Mouse (Mus musculus) CH12.LX (cell line): ENCODE measurements around the gene C2cd2l. TPM values are rescaled to one million over a fixed set of nuclear protein-coding genes. Genes with fewer than 3 reads are reported as not detected.

Experiments used
- DNase-seq: peaks from one replicate; pipeline ENCODE4 v3.0.0-alpha.2; 2013; ENCODE audit errors: extremely low read depth
- H3K27ac ChIP-seq: 2 replicates; pipeline ENCODE4 v1.5.1; 2012; ENCODE audit warnings: low read depth, mild to moderate bottlenecking, control low read depth, moderate library complexity; ENCODE audit not compliant: insufficient read depth
- H3K27me3 ChIP-seq: replicated peaks from 2 replicates; pipeline ENCODE3; 2012; ENCODE audit warnings: inconsistent platforms
- H3K36me3 ChIP-seq, 2 experiments: replicated peaks in 1 of 2; 2 replicates each; pipeline versions ENCODE3 to v1.6.1; 2012; ENCODE audit warnings: inconsistent platforms in 1 of 2, low read length in 1 of 2, mild to moderate bottlenecking in 1 of 2, mixed read lengths in 1 of 2, moderate library complexity in 1 of 2; ENCODE audit not compliant: control insufficient read depth in 1 of 2, insufficient read depth in 1 of 2
- H3K4me1 ChIP-seq, 2 experiments: 2 replicates each; pipeline ENCODE4 v1.6.1; 2012; ENCODE audit warnings: inconsistent platforms in 1 of 2, moderate library complexity in 1 of 2; ENCODE audit not compliant: insufficient read depth in 2 of 2, control insufficient read depth in 1 of 2
- H3K4me2 ChIP-seq: 2 replicates; pipeline ENCODE4 v1.6.1; 2012; ENCODE audit warnings: low read depth, mild to moderate bottlenecking, control low read depth; ENCODE audit not compliant: poor library complexity, insufficient read depth, severe bottlenecking
- H3K4me3 ChIP-seq, 3 experiments: fragments of 150-350 bp in 1 of 3; sonication (generic) in 1 of 3; replicated peaks in 1 of 3; 2 replicates each; pipeline versions ENCODE3 to v1.5.1; 2011 to 2012; ENCODE audit warnings: low read depth in 2 of 3, low read length in 2 of 3, mild to moderate bottlenecking in 2 of 3, moderate library complexity in 2 of 3, control low read depth in 1 of 3, improper control_type of control experiment in 1 of 3, inconsistent platforms in 1 of 3, mixed read lengths in 1 of 3; ENCODE audit not compliant: poor library complexity in 1 of 3
- H3K79me2 ChIP-seq: replicated peaks from 2 replicates; pipeline ENCODE4 v1.6.1; 2012; ENCODE audit warnings: mild to moderate bottlenecking, moderate library complexity; ENCODE audit not compliant: control insufficient read depth, poor library complexity, insufficient read depth, severe bottlenecking; ENCODE audit errors: extremely low read depth
- H3K9ac ChIP-seq: 2 replicates; pipeline ENCODE4 v1.6.1; 2012; ENCODE audit warnings: low read depth, mild to moderate bottlenecking, control low read depth, moderate library complexity; ENCODE audit not compliant: insufficient read depth
- H3K9me3 ChIP-seq: replicated peaks from 2 replicates; pipeline ENCODE3; 2012; ENCODE audit warnings: low read length, inconsistent platforms, mixed read lengths
- CHD1 ChIP-seq: IDR thresholded peaks from 2 replicates; pipeline ENCODE4 v1.6.1; 2012; ENCODE audit warnings: low read depth, low read length, improper control_type of control experiment, inconsistent platforms
- CHD2 ChIP-seq: IDR thresholded peaks from 2 replicates; pipeline ENCODE4 v1.6.1; 2011; ENCODE audit warnings: low read length, improper control_type of control experiment
- CTCF ChIP-seq, 2 experiments: IDR thresholded peaks in 1 of 2; conservative IDR thresholded peaks in 1 of 2; 2 replicates each; pipeline ENCODE4 v1.5.1; 2011 to 2012; ENCODE audit warnings: low read depth in 2 of 2, low read length in 2 of 2, improper control_type of control experiment in 1 of 2, inconsistent platforms in 1 of 2, mild to moderate bottlenecking in 1 of 2, moderate library complexity in 1 of 2
- E2F4 ChIP-seq: IDR thresholded peaks from 2 replicates; pipeline ENCODE4 v1.6.1; 2011; ENCODE audit warnings: low read depth, low read length, improper control_type of control experiment; ENCODE audit not compliant: insufficient replicate concordance
- ELF1 ChIP-seq: IDR thresholded peaks from 2 replicates; pipeline ENCODE4 v1.6.1; 2014; ENCODE audit warnings: low read depth, mild to moderate bottlenecking, inconsistent platforms, low read length, improper control_type of control experiment
- EP300 ChIP-seq: IDR thresholded peaks from 2 replicates; pipeline ENCODE4 v1.6.1; 2011; ENCODE audit warnings: low read length, improper control_type of control experiment
- HCFC1 ChIP-seq: IDR thresholded peaks from 2 replicates; pipeline ENCODE4 v1.6.1; 2012; ENCODE audit warnings: low read depth, mild to moderate bottlenecking, inconsistent platforms, low read length, improper control_type of control experiment
- KAT2A ChIP-seq: IDR thresholded peaks from 2 replicates; pipeline ENCODE4 v1.6.1; 2012; ENCODE audit warnings: low read length, improper control_type of control experiment, inconsistent platforms; ENCODE audit not compliant: insufficient replicate concordance
- MAX ChIP-seq: IDR thresholded peaks from 2 replicates; pipeline ENCODE4 v1.6.1; 2011; ENCODE audit warnings: low read length, improper control_type of control experiment
- MAZ ChIP-seq: IDR thresholded peaks from 2 replicates; pipeline ENCODE4 v1.6.1; 2012; ENCODE audit warnings: low read depth, mild to moderate bottlenecking, inconsistent platforms, low read length, improper control_type of control experiment, moderate library complexity
- MXI1 ChIP-seq: IDR thresholded peaks from 2 replicates; pipeline ENCODE4 v1.6.1; 2011; ENCODE audit warnings: mild to moderate bottlenecking, low read depth, low read length, improper control_type of control experiment
- MYC ChIP-seq: IDR thresholded peaks from 2 replicates; pipeline ENCODE4 v1.6.1; 2011; ENCODE audit warnings: low read depth, mild to moderate bottlenecking, improper control_type of control experiment, low read length
- NRF1 ChIP-seq: IDR thresholded peaks from 2 replicates; pipeline ENCODE4 v1.6.1; 2014; ENCODE audit warnings: low read depth, mild to moderate bottlenecking, inconsistent platforms, low read length, improper control_type of control experiment, moderate library complexity
- PAX5 ChIP-seq: IDR thresholded peaks from 2 replicates; pipeline ENCODE4 v1.6.1; 2012; ENCODE audit warnings: low read length, inconsistent platforms, mixed read lengths
- POLR2A ChIP-seq: IDR thresholded peaks from 2 replicates; pipeline ENCODE4 v1.6.1; 2011; ENCODE audit warnings: low read depth, mild to moderate bottlenecking, improper control_type of control experiment, low read length
- POLR2AphosphoS2 ChIP-seq: IDR thresholded peaks from 2 replicates; pipeline ENCODE4 v1.6.1; 2011; ENCODE audit warnings: low read depth, low read length, improper control_type of control experiment
- RCOR1 ChIP-seq: conservative IDR thresholded peaks from 2 replicates; pipeline ENCODE4 v1.6.1; 2012; ENCODE audit warnings: low read depth, mild to moderate bottlenecking, inconsistent platforms, low read length, improper control_type of control experiment
- SIN3A ChIP-seq: IDR thresholded peaks from 2 replicates; pipeline ENCODE4 v1.6.1; 2012; ENCODE audit warnings: low read length, improper control_type of control experiment, inconsistent platforms
- SMC3 ChIP-seq: IDR thresholded peaks from 2 replicates; pipeline ENCODE4 v1.6.1; 2011; ENCODE audit warnings: low read depth, low read length, improper control_type of control experiment
- TBP ChIP-seq: conservative IDR thresholded peaks from 2 replicates; pipeline ENCODE4 v1.6.1; 2011; ENCODE audit warnings: low read depth, low read length, improper control_type of control experiment
- UBTF ChIP-seq: IDR thresholded peaks from 2 replicates; pipeline ENCODE4 v1.6.1; 2012; ENCODE audit warnings: low read depth, mild to moderate bottlenecking, inconsistent platforms, low read length, improper control_type of control experiment, moderate library complexity
- USF1 ChIP-seq: IDR thresholded peaks from 2 replicates; pipeline ENCODE4 v1.6.1; 2014; ENCODE audit warnings: low read depth, mild to moderate bottlenecking, inconsistent platforms, low read length, improper control_type of control experiment
- USF2 ChIP-seq: conservative IDR thresholded peaks from 2 replicates; pipeline ENCODE4 v1.6.1; 2011; ENCODE audit warnings: low read depth, low read length, improper control_type of control experiment
- ZC3H11A ChIP-seq: IDR thresholded peaks from 2 replicates; pipeline ENCODE4 v1.6.1; 2012; ENCODE audit warnings: low read depth, mild to moderate bottlenecking, inconsistent platforms, low read length, improper control_type of control experiment
- ZKSCAN1 ChIP-seq: IDR thresholded peaks from 2 replicates; pipeline ENCODE4 v1.6.1; 2012; ENCODE audit warnings: low read depth, inconsistent platforms, low read length, improper control_type of control experiment, borderline replicate concordance
- ZMIZ1 ChIP-seq: IDR thresholded peaks from 2 replicates; pipeline ENCODE4 v1.6.1; 2012; ENCODE audit warnings: low read depth, mild to moderate bottlenecking, inconsistent platforms, low read length, improper control_type of control experiment
- ZNF384 ChIP-seq: IDR thresholded peaks from 2 replicates; pipeline ENCODE4 v1.6.1; 2012; ENCODE audit warnings: low read depth, low read length, improper control_type of control experiment, inconsistent platforms
- dilution Hi-C: fragments of 300-500 bp; cut with MboI; formaldehyde crosslinking; loops from 2 replicates; pipeline ENCODE4 v1.14.3; 2020; ENCODE audit warnings: low sequenced_read_pairs; ENCODE audit not compliant: extremely low pct_unique_long_range_greater_than_20kb, extremely low pct_ligation_motif_present
- in situ Hi-C: fragments of 300-500 bp; cut with MboI; formaldehyde crosslinking; loops from 3 replicates; pipeline ENCODE4 v1.14.3; 2019; ENCODE audit warnings: low sequenced_read_pairs, low pct_ligation_motif_present, low pct_unique_long_range_greater_than_20kb, mixed read lengths
- polyA plus RNA-seq: library from polyadenylated mRNA; unstranded; fragments of >175 nt; gene quantifications from 2 replicates; pipeline ENCODE4 v1.2.1, GENCODE M21; 2012; ENCODE audit warnings: low read depth; ENCODE audit not compliant: insufficient read length
- total RNA-seq, 2 experiments: library from RNA; depleted of rRNA; stranded (reverse); fragments of 300-350 nt in 1 of 2; fragments of >200 nt in 1 of 2; gene quantifications; 2 replicates each; pipeline ENCODE4 v1.2.3; 2012 to 2014

Gene C2cd2l
- total and polyA plus RNA-seq, 3 experiments, result 2.9 to 7.3 (median 7.2) TPM

DNA sequence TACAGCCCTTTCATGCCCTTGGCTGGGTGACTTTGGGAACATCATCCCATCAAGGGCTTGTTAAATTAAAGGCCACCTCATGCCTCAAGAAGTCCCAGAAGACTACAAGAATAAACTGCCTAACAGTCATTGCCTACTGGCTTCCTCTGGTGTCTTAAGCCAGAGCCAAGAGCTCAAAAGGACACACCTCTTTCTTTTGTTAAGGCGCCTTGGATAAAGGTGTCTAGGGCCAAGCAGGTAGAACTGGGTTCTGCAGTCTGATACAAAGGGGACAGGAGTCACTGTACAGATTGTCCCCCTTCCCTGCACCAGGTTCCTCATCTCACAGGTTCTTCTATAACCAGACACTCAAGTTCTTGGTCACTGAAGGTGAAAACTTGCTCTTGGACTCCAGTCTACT is 22.5 kb upstream of the C2cd2l start:
- DNase-seq, result no peak
- peaks cover 2% of the 10 kb centered on the region for H3K9me3 ChIP-seq
- in situ Hi-C loops (loop anchor here (5.0 kb wide), 2 partner anchors 50 to 55 kb away; partner anchors contain the start of gene Slc37a4), dilution Hi-C loops (no loop called here)
- H3K79me2 ChIP-seq, result peaks cover 10% of the 10 kb centered on the region
- peak overlapping the region; percentile 64; the same call in 1 of the 2 replicates for H3K9ac ChIP-seq
- no peak overlapping the region for H3K27ac ChIP-seq
- peaks cover 35 to 62% of the 10 kb centered on the region in 2 experiments for H3K36me3 ChIP-seq
- no peak for TF ChIP-seq POLR2AphosphoS2
- no peak for TF ChIP-seq EP300
- TF ChIP-seq E2F4, result no peak
- no peak for TF ChIP-seq NRF1
- TF ChIP-seq ELF1, result no peak
- TF ChIP-seq ZMIZ1, result no peak
- peaks cover 4 to 33% of the 10 kb centered on the region in 2 experiments; a peak in 2 of 4 replicates for H3K4me1 ChIP-seq
- H3K4me3 ChIP-seq, result peak overlapping the region in 1 of 3 experiments; percentile 75
- no peaks in the 10 kb centered on the region for H3K27me3 ChIP-seq
- peak overlapping the region; percentile 88; the same call in 1 of the 2 replicates for H3K4me2 ChIP-seq

DNA sequence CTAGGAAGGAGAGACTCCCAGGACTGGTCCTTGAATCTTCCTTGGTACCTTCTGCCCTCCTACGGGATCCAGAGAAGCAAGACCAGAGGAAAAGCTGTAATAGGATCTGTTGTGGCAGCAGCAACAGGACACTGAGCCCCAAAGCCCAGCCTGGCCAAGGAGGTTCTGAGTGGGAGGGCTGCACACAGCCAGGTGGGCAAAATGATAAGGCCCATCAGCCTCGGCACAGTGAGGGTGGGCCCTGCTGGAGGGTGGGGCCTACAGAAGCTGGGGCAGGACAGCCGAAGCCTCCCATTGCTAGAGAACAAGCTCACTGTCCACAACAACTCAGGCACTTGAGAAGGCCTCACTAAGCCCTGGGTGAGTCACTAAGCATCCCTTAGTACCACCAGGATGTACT is 22.1 kb upstream of the C2cd2l start:
- no peak for DNase-seq
- dilution Hi-C loops (no loop called here), in situ Hi-C loops (loop anchor here (5.0 kb wide), 2 partner anchors 50 to 55 kb away; partner anchors contain the start of gene Slc37a4)
- Histone ChIP-seq H3K9ac (no peak overlapping the region), H3K79me2 (peaks cover 14% of the 10 kb centered on the region), H3K27ac (no peak overlapping the region), H3K9me3 (peaks cover 2% of the 10 kb centered on the region), H3K36me3 (peaks cover 35 to 62% of the 10 kb centered on the region in 2 experiments), H3K4me1 (peaks cover 6 to 33% of the 10 kb centered on the region in 2 experiments; a peak in 2 of 4 replicates), H3K4me2 (no peak overlapping the region), H3K4me3 (no peak overlapping the region), H3K27me3 (no peaks in the 10 kb centered on the region)
- TF ChIP-seq CHD1 (no peak), CHD2 (no peak), ZKSCAN1 (no peak), HCFC1 (no peak), EP300 (no peak), SMC3 (no peak)

DNA sequence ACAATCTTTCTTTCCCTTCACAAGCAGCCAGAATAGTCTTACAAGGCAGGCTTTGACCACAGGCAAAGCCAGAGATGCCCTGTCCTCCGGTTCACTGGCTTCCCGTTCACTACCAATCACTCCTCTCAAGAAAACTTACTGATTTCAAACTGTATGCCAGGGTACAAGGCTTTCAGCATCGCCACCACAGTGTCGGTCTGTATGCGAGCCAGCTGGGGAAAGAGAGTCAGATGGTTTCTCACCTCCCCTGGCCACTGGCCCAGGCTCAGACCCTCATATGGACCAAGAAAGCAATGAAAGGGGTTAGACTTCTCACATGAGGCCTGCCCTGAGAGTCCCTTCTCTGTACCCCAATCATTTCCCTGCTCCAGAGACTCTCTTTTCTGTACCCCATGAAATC is 21.4 kb upstream of the C2cd2l start:
- Histone ChIP-seq H3K27ac (no peak overlapping the region), H3K36me3 (peaks cover 40 to 62% of the 10 kb centered on the region in 2 experiments), H3K9ac (no peak overlapping the region), H3K79me2 (peaks cover 21% of the 10 kb centered on the region), H3K27me3 (no peaks in the 10 kb centered on the region), H3K9me3 (peaks cover 2% of the 10 kb centered on the region), H3K4me2 (no peak overlapping the region), H3K4me3 (no peak overlapping the region), H3K4me1 (peaks cover 9 to 39% of the 10 kb centered on the region in 2 experiments; a peak in 2 of 4 replicates)
- dilution Hi-C loops, result no loop called here
- TF ChIP-seq MXI1, result no peak
- no peak for TF ChIP-seq TBP
- TF ChIP-seq KAT2A, result no peak
- TF ChIP-seq PAX5, result no peak
- TF ChIP-seq CHD2, result no peak
- no peak for TF ChIP-seq ZNF384
- TF ChIP-seq MAX, result no peak
- TF ChIP-seq SIN3A, result no peak
- no peak for TF ChIP-seq RCOR1
- TF ChIP-seq ZKSCAN1, result no peak
- no peak for TF ChIP-seq UBTF
- no peak for TF ChIP-seq ZMIZ1
- TF ChIP-seq USF2, result no peak
- TF ChIP-seq POLR2A, result no peak
- no peak for TF ChIP-seq USF1
- TF ChIP-seq CTCF (conservative IDR thresholded peaks at IDR 0.05 in 1 of 2, IDR thresholded peaks at IDR 0.05 in 1 of 2; ENCODE audit: low read depth in 2 of 2, low read length in 2 of 2), result no peak
- no peak for TF ChIP-seq MYC
- no peak for TF ChIP-seq ZC3H11A
- TF ChIP-seq NRF1, result no peak
- no peak for TF ChIP-seq MAZ
- DNase-seq, result no peak
- in situ Hi-C loops, result loop anchor here (5.0 kb wide), 2 partner anchors 49 to 56 kb away; partner anchors contain the start of gene Slc37a4
